ENCODE assay signal across 11 mouse cellular contexts in genomic region chr16:6086200-6086599, GRCm38 (mm10).
DNase-seq lines count a peak whose midpoint lies in the region; ATAC-seq and TF ChIP-seq lines count a peak whose summit lies in the region.
"Had no signal": no experiment of that assay in that cellular context is flagged by ENCODE, and none has a peak within 500 bp of the region (broad histone marks: within the 10 kb centered on the region; RNA-seq: fewer than 3 reads in every experiment).

No protein-coding gene starts in this region.

- no peak overlapping the region for H3K9ac ChIP-seq in liver, embryonic 12.5 days
- H3K9ac ChIP-seq: embryonic facial prominence, embryonic 15.5 days; hindbrain, embryonic 13.5 days had no signal

- H3K27me3 ChIP-seq in cerebellum, adult 2 months (ENCODE audit: control insufficient read depth, insufficient read depth, low read length): no peaks in the 10 kb centered on the region
- no peaks in the 10 kb centered on the region for H3K27me3 ChIP-seq in liver, embryonic 12.5 days (replicated peaks)
- H3K27me3 ChIP-seq: embryonic facial prominence, embryonic 15.5 days; hindbrain, embryonic 13.5 days had no signal

- peak overlapping the region; percentile 27 for H3K27ac ChIP-seq in cerebellum, adult 2 months (ENCODE audit: insufficient read depth, low read length)
- H3K27ac ChIP-seq in liver, embryonic 12.5 days: no peak overlapping the region; the same call in 1 of the 2 replicates
- H3K27ac ChIP-seq: embryonic facial prominence, embryonic 15.5 days; hindbrain, embryonic 13.5 days had no signal

- no peak overlapping the region for H3K4me3 ChIP-seq in cerebellum, adult 2 months (replicated peaks; ENCODE audit: insufficient read depth, low read depth, low read length)
- H3K4me3 ChIP-seq in liver, embryonic 12.5 days: no peak overlapping the region
- H3K4me3 ChIP-seq: embryonic facial prominence, embryonic 15.5 days; hindbrain, embryonic 13.5 days had no signal

- no peak overlapping the region for H3K4me2 ChIP-seq in liver, embryonic 12.5 days
- H3K4me2 ChIP-seq: embryonic facial prominence, embryonic 15.5 days; hindbrain, embryonic 13.5 days had no signal

- WGBS in cerebellum, adult 2 months: 6% methylated on average over 3 of the region's 3 CpGs
- 40% methylated on average over 3 of the region's 3 CpGs for WGBS in liver, embryonic 12.5 days (ENCODE audit: insufficient replicate concordance)

- H3K9me3 ChIP-seq in liver, embryonic 12.5 days (replicated peaks): no peaks in the 10 kb centered on the region
- H3K9me3 ChIP-seq: embryonic facial prominence, embryonic 15.5 days; hindbrain, embryonic 13.5 days had no signal

- ATAC-seq in liver, embryonic 12.5 days: no peak

- TF ChIP-seq POLR2A in cerebellum, adult 2 months (IDR thresholded peaks at IDR 0.05; ENCODE audit: borderline replicate concordance, insufficient read depth, low read length): no peak

- no peaks in the 10 kb centered on the region for H3K36me3 ChIP-seq in liver, embryonic 12.5 days
- H3K36me3 ChIP-seq: embryonic facial prominence, embryonic 15.5 days; hindbrain, embryonic 13.5 days had no signal

- TF ChIP-seq CTCF in cerebellum, adult 2 months (IDR thresholded peaks at IDR 0.05; ENCODE audit: borderline replicate concordance, insufficient read depth, low read depth, low read length): no peak

- peaks cover 22% of the 10 kb centered on the region for H3K4me1 ChIP-seq in cerebellum, adult 2 months (ENCODE audit: control insufficient read depth, insufficient read depth, low read length)
- no peaks in the 10 kb centered on the region for H3K4me1 ChIP-seq in liver, embryonic 12.5 days

- DNase-seq in left cerebral cortex, postnatal 4 days: peak; percentile 5
- DNase-seq in left cerebral cortex, adult 11 months (ENCODE audit: low spot score): no peak
- DNase-seq in cerebellum, adult 2 months: peak; percentile 70 to 86
- DNase-seq in forelimb bud, embryonic 11.5 days (ENCODE audit: low read depth, low spot score): peak; percentile 19
- DNase-seq in heart, postnatal 36 days: peak; percentile 1 to 2
- DNase-seq in spleen, adult 12 weeks (ENCODE audit: low spot score): no peak
- DNase-seq: kidney, adult 9 months; layer of hippocampus, postnatal 36 days had no signal

- intact Hi-C loops in left cerebral cortex, postnatal 4 days (cut with DNase I): no loop called here
- intact Hi-C loops in heart, postnatal 36 days (cut with DNase I): no loop called here

Comparison
In these comparisons a context has a peak if more than half of its experiments do, and no peak if none do; other contexts are left out.
1. DNase-seq: peak in left cerebral cortex, postnatal 4 days (single experiment), cerebellum, adult 2 months (2 of 2), forelimb bud, embryonic 11.5 days (single experiment) and heart, postnatal 36 days (2 of 2); none in left cerebral cortex, adult 11 months (single experiment) and spleen, adult 12 weeks (single experiment).